Mouse (Mus musculus) right cerebral cortex, postnatal 14 days (tissue): ENCODE data around the gene Tardbp.

Experiments
- DNase-seq: peaks from one replicate; pipeline ENCODE4 v3.0.0; 2022

The Tardbp gene

GRCm38 (mm10) chr4:148600316-148600715 is 26.5 kb downstream of the Tardbp start:
- no peak for DNase-seq

- no peak for DNase-seq
Measured at GRCm38 (mm10) chr4:148598826-148599225, 28.0 kb downstream of the Tardbp start.

GRCm38 (mm10) chr4:148596731-148597130 is 30.1 kb downstream of the Tardbp start:
- no peak for DNase-seq

- no peak for DNase-seq
Measured at GRCm38 (mm10) chr4:148595916-148596315, 30.9 kb downstream of the Tardbp start.

- DNase-seq: no peak
Measured at GRCm38 (mm10) chr4:148593996-148594395, 32.8 kb downstream of the Tardbp start.

- DNase-seq: peak; percentile 60
Measured at GRCm38 (mm10) chr4:148591637-148592380, 35.0 kb downstream of the Tardbp start.

- DNase-seq: peak; percentile 97
Measured at GRCm38 (mm10) chr4:148591171-148591630, 35.6 kb downstream of the Tardbp start, which contains the start of gene Srm. TSS of gene Srm (plus strand) at chr4:148591503.

GRCm38 (mm10) chr4:148590421-148591170 is 36.2 kb downstream of the Tardbp start:
- DNase-seq: peak; percentile 35

GRCm38 (mm10) chr4:148589565-148589964 is 37.3 kb downstream of the Tardbp start:
- DNase-seq: no peak

- peak; percentile 42 for DNase-seq
Measured at GRCm38 (mm10) chr4:148588793-148589192, 38.0 kb downstream of the Tardbp start.

- DNase-seq: no peak
Measured at GRCm38 (mm10) chr4:148586648-148587047, 40.2 kb downstream of the Tardbp start.

- DNase-seq: no peak
Measured at GRCm38 (mm10) chr4:148583257-148583656, 43.6 kb downstream of the Tardbp start.

- no peak for DNase-seq
Measured at GRCm38 (mm10) chr4:148581422-148581821, 45.4 kb downstream of the Tardbp start.

- DNase-seq: no peak
Measured at GRCm38 (mm10) chr4:148580765-148581164, 46.1 kb downstream of the Tardbp start.

GRCm38 (mm10) chr4:148573222-148573621 is 53.6 kb downstream of the Tardbp start:
- DNase-seq: no peak

- DNase-seq: no peak
Measured at GRCm38 (mm10) chr4:148570693-148571295, 56.0 kb downstream of the Tardbp start.

GRCm38 (mm10) chr4:148570138-148570537 is 56.7 kb downstream of the Tardbp start:
- no peak for DNase-seq

- DNase-seq: no peak
Measured at GRCm38 (mm10) chr4:148563595-148563994, 63.2 kb downstream of the Tardbp start.

- no peak for DNase-seq
Measured at GRCm38 (mm10) chr4:148562676-148563075, 64.1 kb downstream of the Tardbp start.
